Mouse (Mus musculus): ENCODE results near the gene Ccnt1. TPM values are rescaled to one million over a fixed set of nuclear protein-coding genes. Genes with fewer than 3 reads are reported as not detected.
"Not testable (repeated sequence)": the region's sequence is repeated elsewhere in the genome, so short reads cannot be mapped to it uniquely, and the experiment has no call there.

Gene Ccnt1
- polyA plus RNA-seq, 1 experiment from 2014 or later = 44.9 TPM

DNA sequence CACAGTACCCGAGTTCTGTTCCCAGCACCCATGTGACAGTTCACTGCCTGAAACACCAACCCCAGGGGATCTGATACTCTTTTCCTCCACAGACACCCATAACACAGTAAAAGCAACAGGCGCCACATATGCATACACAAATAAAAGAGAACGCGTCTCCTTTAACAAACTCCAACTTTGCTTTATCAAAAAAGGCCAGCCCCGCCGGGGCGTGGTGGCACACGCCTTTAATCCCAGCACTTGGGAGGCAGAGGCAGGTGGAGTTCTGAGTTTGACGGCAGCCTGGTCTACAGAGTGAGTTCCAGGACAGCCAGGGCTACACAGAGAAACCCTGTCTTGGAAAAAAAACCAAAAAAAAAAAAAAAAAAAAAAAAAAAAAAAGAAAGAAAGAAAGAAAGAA, 15.4 kb upstream of the Ccnt1 start:
- not testable (repeated sequence) for ATAC-seq (ENCODE audit: insufficient read depth, low FRiP score)

GRCm38 (mm10) chr15:98585421-98585820, 14.7 kb upstream of the Ccnt1 start:
- Histone ChIP-seq H3K4me3 (replicated peaks; ENCODE audit: low read length) (no peak overlapping the region), H3K9ac (ENCODE audit: low read length) (no peak overlapping the region), H3K36me3 (ENCODE audit: control insufficient read depth, insufficient read depth, low read length) (no peaks in the 10 kb centered on the region), H3K27me3 (ENCODE audit: control insufficient read depth, insufficient read depth, low read length) (no peaks in the 10 kb centered on the region), H3K9me3 (replicated peaks; ENCODE audit: control insufficient read depth, low read length) (no peaks in the 10 kb centered on the region), H3K27ac (ENCODE audit: low read length) (peak overlapping the region; percentile 66), H3K4me2 (ENCODE audit: low read depth, low read length) (no peak overlapping the region), H3K4me1 (ENCODE audit: control insufficient read depth, insufficient read depth, low read length) (no peaks in the 10 kb centered on the region)
- 31% methylated on average over 7 of the region's 7 CpGs for WGBS
- no peak for ATAC-seq (ENCODE audit: insufficient read depth, low FRiP score)

More for the DNA sequence above, 15.4 kb upstream of the Ccnt1 start:
- H3K27ac ChIP-seq (ENCODE audit: low read length); H3K4me3 ChIP-seq (replicated peaks; ENCODE audit: low read length); H3K9ac ChIP-seq (ENCODE audit: low read length); H3K27me3 ChIP-seq (ENCODE audit: control insufficient read depth, insufficient read depth, low read length); H3K4me1 ChIP-seq (ENCODE audit: control insufficient read depth, insufficient read depth, low read length); H3K9me3 ChIP-seq (replicated peaks; ENCODE audit: control insufficient read depth, low read length); H3K4me2 ChIP-seq (ENCODE audit: low read depth, low read length); H3K36me3 ChIP-seq (ENCODE audit: control insufficient read depth, insufficient read depth, low read length): not testable (repeated sequence)
- WGBS = 52% methylated on average over 9 of the region's 9 CpGs

DNA sequence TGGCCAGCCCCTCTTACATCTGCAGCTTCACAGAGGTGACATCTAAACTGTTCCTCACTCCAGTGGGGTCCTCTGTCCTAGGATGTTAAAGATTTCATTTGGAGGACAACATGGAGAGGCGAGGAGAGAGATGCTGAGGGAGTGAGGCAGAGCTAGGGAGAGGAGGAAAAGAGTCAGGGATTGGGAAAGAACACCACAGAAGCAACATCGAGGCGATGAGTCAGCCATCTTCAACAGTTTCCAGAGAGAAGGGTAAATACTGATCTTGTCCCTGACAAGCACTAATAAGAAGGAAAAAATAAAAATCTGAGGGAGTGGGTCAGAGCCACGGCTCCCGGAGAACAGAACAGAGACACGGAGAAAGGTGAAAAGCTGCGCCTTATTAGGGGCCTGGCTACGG, 12.3 kb upstream of the Ccnt1 start:
- WGBS = 72% methylated on average over 8 of the region's 8 CpGs
- no peak overlapping the region for H3K4me2 ChIP-seq (ENCODE audit: low read depth, low read length)
- no peak for ATAC-seq (ENCODE audit: insufficient read depth, low FRiP score)

DNA sequence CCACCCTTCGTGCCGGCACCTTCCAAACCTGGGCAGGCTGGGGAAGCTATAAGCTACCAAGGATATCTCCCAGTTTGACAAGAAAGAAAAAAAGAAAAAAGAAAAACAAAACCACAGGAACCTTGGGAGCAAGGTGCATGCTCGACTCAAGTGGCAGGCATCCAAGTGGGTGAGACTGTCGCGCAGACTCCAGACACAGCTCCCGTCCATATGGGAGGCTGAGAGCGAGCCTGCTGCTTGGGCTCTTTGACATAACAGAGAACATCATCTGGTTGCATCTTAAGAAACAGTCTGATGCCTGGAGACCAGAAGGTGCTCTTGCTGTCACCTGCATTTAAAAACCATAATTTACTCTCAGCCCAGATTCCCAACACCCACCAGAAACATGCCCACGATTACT, 11.7 kb upstream of the Ccnt1 start:
- H3K4me3 ChIP-seq (replicated peaks; ENCODE audit: low read length) = no peak overlapping the region
- H3K36me3 ChIP-seq (ENCODE audit: control insufficient read depth, insufficient read depth, low read length) = no peaks in the 10 kb centered on the region
- H3K9ac ChIP-seq (ENCODE audit: low read length) = no peak overlapping the region
- no peak overlapping the region for H3K4me2 ChIP-seq (ENCODE audit: low read depth, low read length)
- H3K4me1 ChIP-seq (ENCODE audit: control insufficient read depth, insufficient read depth, low read length) = no peaks in the 10 kb centered on the region
- no peaks in the 10 kb centered on the region for H3K9me3 ChIP-seq (replicated peaks; ENCODE audit: control insufficient read depth, low read length)
- H3K27me3 ChIP-seq (ENCODE audit: control insufficient read depth, insufficient read depth, low read length) = no peaks in the 10 kb centered on the region
- H3K27ac ChIP-seq (ENCODE audit: low read length) = no peak overlapping the region
- ATAC-seq (ENCODE audit: insufficient read depth, low FRiP score) = no peak
- 67% methylated on average over 8 of the region's 8 CpGs for WGBS

More for the DNA sequence above, 12.3 kb upstream of the Ccnt1 start:
- Histone ChIP-seq H3K36me3 (ENCODE audit: control insufficient read depth, insufficient read depth, low read length) (no peaks in the 10 kb centered on the region), H3K27me3 (ENCODE audit: control insufficient read depth, insufficient read depth, low read length) (no peaks in the 10 kb centered on the region), H3K4me3 (replicated peaks; ENCODE audit: low read length) (no peak overlapping the region), H3K27ac (ENCODE audit: low read length) (no peak overlapping the region), H3K9ac (ENCODE audit: low read length) (no peak overlapping the region), H3K4me1 (ENCODE audit: control insufficient read depth, insufficient read depth, low read length) (no peaks in the 10 kb centered on the region), H3K9me3 (replicated peaks; ENCODE audit: control insufficient read depth, low read length) (no peaks in the 10 kb centered on the region)

DNA sequence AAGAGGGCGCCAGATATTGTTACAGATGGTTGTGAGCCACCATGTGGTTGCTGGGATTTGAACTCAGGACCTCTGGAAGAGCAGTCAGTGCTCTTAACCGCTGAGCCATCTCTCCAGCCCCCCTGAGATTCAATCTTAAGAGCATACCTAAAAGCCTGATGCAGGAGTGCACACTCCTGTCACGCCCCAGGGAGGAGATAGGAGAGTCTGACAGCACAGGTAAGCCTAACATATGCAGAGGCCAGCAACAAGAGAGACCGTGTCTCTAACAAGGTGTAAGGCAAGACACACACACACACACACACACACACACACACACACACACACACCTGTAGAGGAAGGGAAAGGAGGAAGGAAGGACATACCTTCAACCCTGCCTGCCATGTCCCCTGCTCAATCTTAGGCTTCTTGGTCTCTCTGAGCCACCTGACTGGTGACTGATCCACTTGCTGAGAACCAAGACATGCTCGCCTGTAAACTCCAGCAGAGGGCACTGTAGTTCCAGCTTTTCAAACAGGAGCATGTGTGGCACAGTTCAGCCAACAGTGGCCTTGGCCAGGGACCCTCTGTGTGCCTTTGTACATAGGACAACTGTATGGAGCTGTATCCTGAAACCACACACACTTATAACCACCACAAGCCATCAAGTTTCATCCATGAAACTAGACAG, 9.2 kb upstream of the Ccnt1 start:
- no peak overlapping the region for H3K4me2 ChIP-seq (ENCODE audit: low read depth, low read length)
- no peaks in the 10 kb centered on the region for H3K36me3 ChIP-seq (ENCODE audit: control insufficient read depth, insufficient read depth, low read length)
- H3K27ac ChIP-seq (ENCODE audit: low read length) = no peak overlapping the region
- no peak overlapping the region for H3K9ac ChIP-seq (ENCODE audit: low read length)
- H3K4me1 ChIP-seq (ENCODE audit: control insufficient read depth, insufficient read depth, low read length) = no peaks in the 10 kb centered on the region
- no peaks in the 10 kb centered on the region for H3K27me3 ChIP-seq (ENCODE audit: control insufficient read depth, insufficient read depth, low read length)
- H3K9me3 ChIP-seq (replicated peaks; ENCODE audit: control insufficient read depth, low read length) = no peaks in the 10 kb centered on the region
- WGBS = 58% methylated on average over 5 of the region's 5 CpGs
- peak; percentile 72 for ATAC-seq (ENCODE audit: insufficient read depth, low FRiP score)
- no peak overlapping the region for H3K4me3 ChIP-seq (replicated peaks; ENCODE audit: low read length)

- no peaks in the 10 kb centered on the region for H3K9me3 ChIP-seq (replicated peaks; ENCODE audit: control insufficient read depth, low read length)
- H3K27me3 ChIP-seq (ENCODE audit: control insufficient read depth, insufficient read depth, low read length) = no peaks in the 10 kb centered on the region
- no peak overlapping the region for H3K9ac ChIP-seq (ENCODE audit: low read length)
- WGBS = 92% methylated on average over 2 of the region's 2 CpGs
- no peak for ATAC-seq (ENCODE audit: insufficient read depth, low FRiP score)
- H3K4me3 ChIP-seq (replicated peaks; ENCODE audit: low read length) = no peak overlapping the region
- H3K27ac ChIP-seq (ENCODE audit: low read length) = no peak overlapping the region
- H3K4me1 ChIP-seq (ENCODE audit: control insufficient read depth, insufficient read depth, low read length) = no peaks in the 10 kb centered on the region
- H3K4me2 ChIP-seq (ENCODE audit: low read depth, low read length) = no peak overlapping the region
- H3K36me3 ChIP-seq (ENCODE audit: control insufficient read depth, insufficient read depth, low read length) = no peaks in the 10 kb centered on the region
Observed at GRCm38 (mm10) chr15:98579310-98579709, 8.6 kb upstream of the Ccnt1 start.

- Histone ChIP-seq H3K36me3 (ENCODE audit: control insufficient read depth, insufficient read depth, low read length) (no peaks in the 10 kb centered on the region), H3K27me3 (ENCODE audit: control insufficient read depth, insufficient read depth, low read length) (no peaks in the 10 kb centered on the region), H3K27ac (ENCODE audit: low read length) (no peak overlapping the region), H3K4me1 (ENCODE audit: control insufficient read depth, insufficient read depth, low read length) (peaks cover 6% of the 10 kb centered on the region), H3K4me2 (ENCODE audit: low read depth, low read length) (no peak overlapping the region), H3K9ac (ENCODE audit: low read length) (no peak overlapping the region), H3K9me3 (replicated peaks; ENCODE audit: control insufficient read depth, low read length) (no peaks in the 10 kb centered on the region), H3K4me3 (replicated peaks; ENCODE audit: low read length) (no peak overlapping the region)
- no peak for ATAC-seq (ENCODE audit: insufficient read depth, low FRiP score)
- 73% methylated on average over 4 of the region's 4 CpGs for WGBS
Observed at GRCm38 (mm10) chr15:98573293-98573692, 2.6 kb upstream of the Ccnt1 start.

DNA sequence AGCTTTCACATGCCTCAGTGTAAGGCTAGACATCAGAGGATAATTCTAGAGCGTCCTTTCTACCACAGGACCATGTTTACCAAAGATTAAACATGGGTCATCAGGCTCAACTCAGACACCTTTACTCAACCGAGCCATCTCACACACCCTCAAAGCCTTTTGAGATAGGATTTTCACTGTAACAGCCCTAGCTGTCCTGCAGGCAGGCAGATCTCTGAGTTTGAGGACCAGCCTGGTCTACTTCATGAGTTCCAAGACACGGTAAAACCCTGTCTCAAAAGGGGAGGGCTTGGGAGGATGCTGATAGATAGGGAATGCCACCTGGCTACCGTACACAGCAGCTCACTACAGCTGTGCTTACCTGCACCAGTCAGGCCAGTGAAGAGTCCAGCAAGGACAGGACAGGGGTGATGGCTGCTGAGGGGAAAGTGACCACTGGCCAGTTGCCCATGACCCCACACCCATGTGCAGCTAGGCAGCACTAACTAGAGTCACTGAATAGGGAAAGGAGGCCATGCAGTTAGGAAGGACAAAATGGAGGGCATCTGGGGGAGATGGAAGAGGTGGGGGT, 843 bp downstream of the Ccnt1 start:
- H3K27me3 ChIP-seq (ENCODE audit: control insufficient read depth, insufficient read depth, low read length) = no peaks in the 10 kb centered on the region
- H3K36me3 ChIP-seq (ENCODE audit: control insufficient read depth, insufficient read depth, low read length) = no peaks in the 10 kb centered on the region; the same call in 1 of the 2 replicates
- H3K4me2 ChIP-seq (ENCODE audit: low read depth, low read length) = no peak overlapping the region
- WGBS = 74% methylated on average over 4 of the region's 4 CpGs
- H3K9me3 ChIP-seq (replicated peaks; ENCODE audit: control insufficient read depth, low read length) = no peaks in the 10 kb centered on the region
- no peak overlapping the region for H3K27ac ChIP-seq (ENCODE audit: low read length)
- ATAC-seq (ENCODE audit: insufficient read depth, low FRiP score) = no peak
- H3K4me1 ChIP-seq (ENCODE audit: control insufficient read depth, insufficient read depth, low read length) = peaks cover 21% of the 10 kb centered on the region
- H3K4me3 ChIP-seq (replicated peaks; ENCODE audit: low read length) = no peak overlapping the region
- no peak overlapping the region for H3K9ac ChIP-seq (ENCODE audit: low read length)

GRCm38 (mm10) chr15:98569216-98569615, 1.5 kb downstream of the Ccnt1 start:
- 56% methylated on average over 7 of the region's 7 CpGs for WGBS
- Histone ChIP-seq H3K4me2 (ENCODE audit: low read depth, low read length) (peak overlapping the region; percentile 67), H3K9me3 (replicated peaks; ENCODE audit: control insufficient read depth, low read length) (no peaks in the 10 kb centered on the region), H3K27me3 (ENCODE audit: control insufficient read depth, insufficient read depth, low read length) (no peaks in the 10 kb centered on the region), H3K4me3 (replicated peaks; ENCODE audit: low read length) (peak overlapping the region; percentile 93; the same call in 1 of the 2 replicates), H3K36me3 (ENCODE audit: control insufficient read depth, insufficient read depth, low read length) (no peaks in the 10 kb centered on the region; the same call in 1 of the 2 replicates), H3K9ac (ENCODE audit: low read length) (peak overlapping the region; percentile 92), H3K27ac (ENCODE audit: low read length) (0 out of 2 replicates have a peak overlapping the region, but pooled peaks have one; percentile 94), H3K4me1 (ENCODE audit: control insufficient read depth, insufficient read depth, low read length) (peaks cover 22% of the 10 kb centered on the region)
- no peak for ATAC-seq (ENCODE audit: insufficient read depth, low FRiP score)

Measured in stomach, embryonic 16.5 days (tissue).